Mouse (Mus musculus): ENCODE measurements around the gene Pcp4.

Gene Pcp4

GRCm38 (mm10) chr16:96467445-96467844 is at the start of gene Pcp4:
Gene Pcp4 (plus strand): TSS chr16:96467606.
- TF ChIP-seq GATA4 (IDR thresholded peaks at IDR 0.05; ENCODE audit: insufficient replicate concordance, low read length): no peak

- TF ChIP-seq GATA4 (IDR thresholded peaks at IDR 0.05; ENCODE audit: insufficient replicate concordance, low read length): no peak
Measured at GRCm38 (mm10) chr16:96425044-96425443, 42.4 kb upstream of the Pcp4 start.

GRCm38 (mm10) chr16:96426671-96427070 is 40.7 kb upstream of the Pcp4 start:
- no peak for TF ChIP-seq GATA4 (IDR thresholded peaks at IDR 0.05; ENCODE audit: insufficient replicate concordance, low read length)

DNA sequence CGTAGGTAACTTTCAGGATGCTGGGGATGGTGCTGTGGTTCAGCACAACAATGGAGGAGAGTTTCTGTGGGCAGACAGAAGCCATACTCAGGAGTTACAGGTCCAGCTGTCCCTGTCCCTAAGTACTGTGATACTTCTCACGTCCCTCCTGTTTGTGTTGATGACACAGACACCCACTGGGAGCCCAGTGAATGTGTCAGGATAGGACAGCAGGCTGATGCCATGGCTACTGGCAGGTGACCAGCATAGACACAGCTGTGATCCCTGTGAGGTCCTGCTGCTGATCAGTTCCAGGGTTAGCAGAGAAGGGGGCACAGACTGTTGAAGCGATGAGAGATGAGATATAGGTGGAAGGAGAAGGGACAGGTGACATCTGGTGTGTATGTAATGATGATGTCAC is 38.4 kb upstream of the Pcp4 start:
- no peak for TF ChIP-seq GATA4 (IDR thresholded peaks at IDR 0.05; ENCODE audit: insufficient replicate concordance, low read length)

GRCm38 (mm10) chr16:96433266-96433665 is 34.1 kb upstream of the Pcp4 start:
- TF ChIP-seq GATA4 (IDR thresholded peaks at IDR 0.05; ENCODE audit: insufficient replicate concordance, low read length): no peak

DNA sequence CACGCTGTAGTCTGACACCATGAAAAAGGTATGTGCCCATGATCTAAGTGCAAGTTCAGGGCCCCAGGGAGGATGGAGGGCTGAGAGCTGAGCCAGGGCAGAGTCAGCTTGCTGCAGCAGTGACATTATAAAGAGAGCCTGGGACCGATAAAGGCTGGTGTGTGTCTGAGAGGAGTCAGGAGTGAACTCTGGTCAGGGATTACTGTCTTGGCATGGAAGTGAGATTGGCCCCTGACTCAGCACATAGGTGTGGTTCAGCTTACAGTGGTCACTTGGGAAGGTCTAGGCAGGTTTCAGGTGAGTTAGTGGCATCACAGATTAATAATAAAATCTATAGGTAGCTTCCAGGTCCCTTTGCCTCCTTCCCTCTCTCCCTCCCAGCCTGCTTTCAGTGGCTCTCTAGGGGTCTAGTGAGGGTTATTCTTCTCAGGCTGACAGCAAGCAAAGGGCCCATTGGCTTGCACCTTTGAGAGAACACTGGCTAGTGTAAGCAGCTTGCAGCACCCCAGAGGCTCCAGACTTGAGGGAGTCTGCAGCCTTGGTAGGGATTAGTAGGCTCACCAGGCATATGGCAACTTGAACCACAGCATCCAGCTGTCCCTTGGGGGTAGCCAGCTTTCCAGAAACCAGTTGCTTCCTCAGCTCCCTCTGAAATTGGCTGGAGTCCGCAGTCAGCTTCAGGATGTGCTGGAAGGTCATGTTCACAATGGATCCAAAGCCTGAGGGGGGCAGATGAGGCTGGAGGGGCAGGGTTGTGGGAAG is 33.2 kb upstream of the Pcp4 start:
- TF ChIP-seq GATA4 (IDR thresholded peaks at IDR 0.05; ENCODE audit: insufficient replicate concordance, low read length): no peak

DNA sequence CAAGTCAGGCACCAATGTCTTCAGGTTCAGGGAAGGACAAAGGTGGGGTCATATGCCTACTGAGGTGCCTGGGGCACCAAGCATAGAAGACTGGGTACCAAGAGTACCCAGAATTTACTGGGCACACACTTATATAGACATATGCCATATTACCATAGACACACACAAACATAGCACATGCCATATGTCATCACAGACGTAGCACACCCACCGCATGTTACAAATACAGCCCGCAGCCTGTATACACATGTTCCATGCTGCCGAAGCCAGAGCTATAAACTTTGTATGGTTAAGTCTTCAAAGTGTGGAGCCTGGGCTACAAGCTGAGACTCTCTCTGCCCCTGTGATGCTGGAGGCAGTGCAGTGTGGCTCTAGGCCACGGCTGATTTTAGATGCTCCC is 28.5 kb upstream of the Pcp4 start:
- TF ChIP-seq GATA4 (IDR thresholded peaks at IDR 0.05; ENCODE audit: insufficient replicate concordance, low read length): no peak

DNA sequence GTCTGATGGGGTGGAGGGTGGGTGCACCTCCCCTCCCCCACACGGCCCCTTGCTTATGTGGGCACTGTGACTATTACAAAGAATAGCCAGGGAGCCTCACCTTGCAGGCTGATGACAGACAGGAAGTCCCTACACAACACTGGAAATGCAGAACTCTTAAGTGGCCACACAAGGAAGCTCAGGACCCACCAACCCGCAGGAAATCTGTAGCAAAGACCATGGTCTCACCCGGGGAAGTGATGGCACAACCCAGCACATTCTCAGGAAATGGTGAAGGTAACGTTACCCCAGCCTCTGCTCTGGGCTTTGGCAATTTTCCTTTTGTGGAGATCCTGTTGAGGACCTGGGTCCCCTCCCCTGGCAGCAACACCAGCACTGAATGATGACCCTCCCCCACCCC is 27.7 kb upstream of the Pcp4 start:
- TF ChIP-seq GATA4 (IDR thresholded peaks at IDR 0.05; ENCODE audit: insufficient replicate concordance, low read length): no peak

- TF ChIP-seq GATA4 (IDR thresholded peaks at IDR 0.05; ENCODE audit: insufficient replicate concordance, low read length): no peak
Measured at GRCm38 (mm10) chr16:96440871-96441270, 26.5 kb upstream of the Pcp4 start.

DNA sequence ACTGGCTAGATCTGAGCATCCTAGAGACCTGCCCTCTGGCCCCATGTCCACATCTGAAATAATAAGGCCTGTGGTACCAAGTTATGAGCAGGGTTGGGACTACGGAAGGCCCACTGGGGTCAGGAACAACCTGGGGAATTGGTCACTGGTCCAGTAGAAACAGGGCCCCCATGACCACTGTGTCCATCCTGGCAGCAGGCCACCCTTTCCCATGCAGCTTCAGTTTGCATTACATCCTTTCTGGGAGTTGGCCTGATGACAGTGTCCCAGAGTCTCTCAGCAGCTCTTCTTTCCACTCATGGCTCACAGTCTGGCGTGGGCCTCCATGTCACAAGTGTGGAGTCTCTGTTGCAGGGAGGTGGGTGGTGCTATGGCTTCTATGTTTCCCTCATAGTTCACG is 25.6 kb upstream of the Pcp4 start:
- no peak for TF ChIP-seq GATA4 (IDR thresholded peaks at IDR 0.05; ENCODE audit: insufficient replicate concordance, low read length)

DNA sequence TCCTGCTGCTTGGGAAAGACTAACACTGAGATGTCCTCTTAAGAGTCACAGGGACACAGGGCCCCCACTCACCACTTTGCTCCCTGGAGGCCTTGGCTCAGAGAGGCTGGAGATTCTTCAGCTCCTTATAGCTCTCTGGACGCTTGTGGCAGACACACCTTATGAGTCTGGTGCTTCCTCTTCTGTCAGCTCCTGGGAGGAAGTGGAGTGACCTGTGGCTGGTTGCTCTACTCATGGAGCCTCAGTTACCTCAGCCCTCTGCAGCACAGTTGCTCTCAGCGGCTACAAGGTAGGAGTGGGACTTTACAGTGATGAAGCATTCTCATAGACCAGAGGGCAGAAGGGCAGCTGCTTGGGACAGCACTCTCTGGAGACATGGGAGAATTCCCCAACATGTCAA is 23.9 kb upstream of the Pcp4 start, which contains the start of gene Itgb2l:
TSS of gene Itgb2l (minus strand) at position 152 of the 400 bp plus-strand sequence.
- TF ChIP-seq GATA4 (IDR thresholded peaks at IDR 0.05; ENCODE audit: insufficient replicate concordance, low read length): no peak

DNA sequence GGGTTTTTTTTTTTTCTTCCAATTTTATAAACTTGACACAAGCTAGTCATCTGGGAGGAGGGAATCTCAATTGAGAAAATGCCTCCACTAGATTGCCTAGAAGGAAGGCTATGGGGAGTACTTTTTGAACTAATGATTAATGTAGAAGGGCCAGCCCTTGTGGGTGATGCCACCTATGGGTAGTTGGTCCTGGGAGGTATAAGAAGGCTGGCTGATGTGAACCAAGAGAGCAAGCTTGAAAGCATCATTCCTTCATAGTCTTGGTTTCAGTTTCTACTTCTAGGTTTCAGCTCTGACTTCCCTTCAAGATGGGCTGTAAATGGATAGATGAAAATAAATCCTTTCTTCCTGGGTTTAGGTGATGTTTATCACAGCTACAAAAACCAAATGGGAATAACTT is 13.3 kb upstream of the Pcp4 start:
- no peak for TF ChIP-seq GATA4 (IDR thresholded peaks at IDR 0.05; ENCODE audit: insufficient replicate concordance, low read length)

DNA sequence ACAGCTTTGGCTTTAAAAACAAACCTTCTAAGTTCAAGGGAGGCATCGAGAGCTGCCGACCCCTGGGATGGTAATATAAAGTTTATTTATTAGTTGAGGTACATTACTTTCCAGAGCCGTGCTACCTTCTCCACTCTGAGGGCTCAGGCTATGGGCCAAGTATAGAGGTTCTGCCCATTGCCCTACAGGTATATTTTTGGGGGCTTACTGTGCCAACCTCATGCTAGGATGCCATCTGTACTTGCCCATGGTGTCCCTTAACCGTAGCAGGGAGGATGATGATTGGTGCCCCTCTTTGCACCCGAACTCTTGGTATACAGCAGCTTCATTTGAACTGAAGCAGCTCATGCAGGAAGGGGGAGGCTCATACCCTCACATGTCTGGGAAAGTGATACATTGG is 9.8 kb upstream of the Pcp4 start:
- TF ChIP-seq GATA4 (IDR thresholded peaks at IDR 0.05; ENCODE audit: insufficient replicate concordance, low read length): no peak

DNA sequence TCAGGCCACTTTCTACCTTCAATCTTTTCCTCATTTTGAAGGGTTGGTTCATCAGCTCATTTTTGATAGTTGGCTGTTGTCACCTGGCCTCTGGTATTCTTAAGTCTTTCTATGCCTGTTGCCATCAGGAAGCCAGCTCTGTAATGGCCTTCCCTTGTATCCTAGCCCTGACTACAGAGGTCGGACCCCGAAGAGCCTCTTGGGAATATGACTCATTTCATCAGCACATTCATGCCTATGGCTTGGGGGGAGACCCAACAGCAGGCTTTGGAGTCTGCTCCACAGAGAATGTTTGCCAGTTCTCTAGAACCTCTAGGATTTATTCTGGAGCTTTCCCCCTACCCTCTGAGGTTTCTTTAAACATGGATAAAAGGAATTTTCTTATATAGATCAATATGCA is 8.1 kb upstream of the Pcp4 start:
- no peak for TF ChIP-seq GATA4 (IDR thresholded peaks at IDR 0.05; ENCODE audit: insufficient replicate concordance, low read length)

DNA sequence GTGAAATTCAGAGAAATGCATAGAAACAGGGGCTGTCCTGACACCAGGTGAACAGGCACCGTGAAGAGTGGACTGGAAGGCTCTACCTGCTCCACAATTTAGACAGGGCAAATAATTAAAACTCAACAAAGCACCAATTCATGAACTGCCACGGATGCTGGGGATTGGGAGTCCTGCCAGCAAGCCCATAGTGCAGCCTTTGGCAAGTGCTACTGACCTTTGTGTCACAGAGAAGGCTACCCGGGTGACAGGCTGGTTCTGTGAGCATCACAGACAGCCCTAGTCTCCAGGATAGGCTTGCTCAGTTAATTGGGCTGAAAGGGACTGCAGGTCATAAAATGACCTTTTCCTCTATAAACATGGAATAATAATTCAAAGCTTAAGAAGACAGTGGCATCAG is 6.6 kb upstream of the Pcp4 start:
- TF ChIP-seq GATA4 (IDR thresholded peaks at IDR 0.05; ENCODE audit: insufficient replicate concordance, low read length): no peak

DNA sequence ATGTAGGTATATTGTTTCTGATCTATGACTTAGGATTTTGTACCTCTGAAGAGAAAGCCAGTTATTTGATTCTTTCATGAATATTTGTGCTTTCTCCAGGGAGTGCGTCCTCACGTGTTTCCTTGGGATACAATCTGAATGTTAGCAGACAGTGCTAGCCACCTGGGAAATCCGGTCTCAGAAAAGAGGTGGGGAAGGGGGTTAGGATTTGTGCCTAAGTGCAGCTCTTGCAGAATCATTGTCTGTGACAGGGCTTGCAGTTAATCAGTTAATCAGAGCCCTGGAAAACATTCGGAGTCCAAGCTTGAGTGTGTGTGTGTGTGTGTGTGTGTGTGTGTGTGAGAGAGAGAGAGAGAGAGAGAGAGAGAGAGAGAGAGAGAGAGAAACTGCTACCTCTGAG is 605 bp downstream of the Pcp4 start:
- no peak for TF ChIP-seq GATA4 (IDR thresholded peaks at IDR 0.05; ENCODE audit: insufficient replicate concordance, low read length)

DNA sequence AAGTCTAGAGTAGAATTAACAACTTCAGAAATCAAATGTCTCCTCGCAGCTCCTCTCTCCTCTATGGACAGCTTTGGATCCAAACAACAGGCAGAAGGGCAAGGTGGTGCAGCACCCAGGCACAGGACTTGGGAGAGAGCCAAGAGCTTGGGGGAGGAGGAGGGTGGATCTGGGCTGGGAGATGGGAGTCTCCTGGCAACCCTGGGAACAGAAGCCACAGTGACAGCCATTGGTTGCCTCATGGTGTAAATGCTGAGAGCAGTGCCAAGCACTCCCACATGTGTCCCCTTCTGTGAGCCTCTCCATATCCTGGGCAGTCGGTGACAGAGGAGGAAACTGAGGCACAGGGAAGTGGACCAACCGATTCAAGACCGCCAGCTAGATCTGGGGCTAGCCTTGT is 1.3 kb downstream of the Pcp4 start:
- TF ChIP-seq GATA4 (IDR thresholded peaks at IDR 0.05; ENCODE audit: insufficient replicate concordance, low read length): no peak

Data from liver, adult (tissue).